Mouse (Mus musculus) adrenal gland (tissue): ENCODE measurements around the gene Gm5725.
"Not testable (repeated sequence)": the region's sequence is repeated elsewhere in the genome, so short reads cannot be mapped to it uniquely, and the experiment has no call there.

Experiments used
- intact Hi-C: fragments of 180-260 bp; cut with DNase I; formaldehyde crosslinking; loops from one replicate; pipeline ENCODE4 v1.15.1; 2025
- long read RNA-seq, 2 experiments: library from polyadenylated mRNA; unstranded; transcript quantifications; one replicate each; pipeline ENCODE4 v2.0.0; 2020; ENCODE audit warnings: borderline replicate concordance in 1 of 2; ENCODE audit not compliant: insufficient replicate concordance in 1 of 2

The Gm5725 gene
- long read RNA-seq, experiment 1 = 0 reads
- long read RNA-seq, experiment 2 = 0 reads

DNA sequence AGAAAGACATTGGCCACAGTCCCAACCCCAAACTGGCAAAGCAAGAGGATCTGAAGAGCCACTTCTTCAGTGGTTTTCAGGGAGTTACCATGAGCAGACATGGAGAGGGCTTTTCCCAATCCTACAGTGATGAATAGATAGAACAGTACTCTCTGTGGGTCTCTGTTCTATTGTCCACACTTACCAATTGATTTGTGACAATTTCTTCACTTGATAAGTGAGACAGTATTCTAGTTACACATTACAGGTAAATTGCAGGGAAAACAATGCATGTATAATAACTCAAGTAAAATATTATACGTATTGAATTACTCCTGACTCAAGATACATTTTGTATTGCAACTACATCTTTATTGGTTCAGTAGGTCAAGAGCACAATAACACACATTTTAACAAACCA, at the start of gene Gm5725:
TSS of gene Gm5725 (minus strand) at position 101 of the 400 bp plus-strand sequence.
- intact Hi-C loops = not testable (repeated sequence)

DNA sequence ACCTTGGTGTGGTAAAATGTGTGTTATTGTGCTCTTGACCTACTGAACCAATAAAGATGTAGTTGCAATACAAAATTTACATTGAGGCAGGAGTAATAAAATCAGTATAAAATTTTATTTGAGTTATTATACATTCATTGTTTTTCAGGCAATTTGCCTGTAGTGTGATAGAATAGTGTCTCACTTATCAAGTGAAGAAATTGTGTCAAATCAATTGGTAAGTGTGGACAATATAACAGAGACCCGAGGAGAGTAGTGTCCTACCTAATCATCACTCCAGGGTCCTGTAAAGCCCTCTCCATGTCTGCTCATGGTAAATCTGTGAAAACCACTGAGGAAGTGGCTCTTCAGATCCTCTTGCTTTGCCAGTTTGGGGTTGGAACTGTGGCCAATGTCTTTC, 12.0 kb downstream of the Gm5725 start, which contains the start of gene Vmn1r135:
TSS of gene Vmn1r135 (plus strand) at position 301 of the 400 bp plus-strand sequence.
- intact Hi-C loops = not testable (repeated sequence)

DNA sequence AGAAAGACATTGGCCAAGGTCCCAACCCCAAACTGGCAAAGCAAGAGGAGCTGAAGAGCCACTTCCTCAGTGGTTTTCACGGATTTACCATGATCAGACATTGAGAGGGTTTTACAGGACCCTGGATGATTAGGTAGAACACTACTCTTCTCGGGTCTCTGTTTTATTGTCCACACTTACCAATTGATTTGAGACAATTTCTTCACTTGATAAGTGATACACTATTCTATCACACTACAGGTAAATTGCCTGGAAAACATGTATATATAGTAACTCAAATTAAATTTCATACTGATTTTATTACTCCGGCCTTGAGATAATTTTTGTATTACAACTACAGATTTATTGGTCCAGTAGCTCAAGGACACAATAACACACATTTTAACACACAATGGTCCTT, 47.4 kb downstream of the Gm5725 start, which contains the start of gene Gm4177:
TSS of gene Gm4177 (minus strand) at position 101 of the 400 bp plus-strand sequence.
- intact Hi-C loops = not testable (repeated sequence)
